Mouse (Mus musculus) E14TG2a.4 (cell line): ENCODE data around the gene Chtop.

ENCODE experiments used
- CTCF ChIP-seq: conservative IDR thresholded peaks from 2 replicates; pipeline ENCODE4 v1.5.1; 2014; ENCODE audit warnings: low read length
- NANOG ChIP-seq: IDR thresholded peaks from 2 replicates; pipeline ENCODE4 v1.6.1; 2014; ENCODE audit warnings: borderline replicate concordance, low read length, mixed read lengths
- POU5F1 ChIP-seq: IDR thresholded peaks from 2 replicates; pipeline ENCODE4 v1.6.1; 2014; ENCODE audit warnings: low read length, borderline replicate concordance

- no peak for TF ChIP-seq CTCF
- TF ChIP-seq NANOG: no peak
- TF ChIP-seq POU5F1: no peak
These were observed 26.1 kb upstream of the Chtop start for GRCm38 (mm10) chr3:90535446-90535845.
